Mouse (Mus musculus) mature B cell (primary cell): ENCODE data around the gene Swi5.
"Not testable (repeated sequence)": the region's sequence is repeated elsewhere in the genome, so short reads cannot be mapped to it uniquely, and the experiment has no call there.

Source experiments
- in situ Hi-C: fragments of 300-500 bp; cut with MboI; formaldehyde crosslinking; loops from 2 replicates; pipeline ENCODE4 v1.14.3; 2019

Gene Swi5

DNA sequence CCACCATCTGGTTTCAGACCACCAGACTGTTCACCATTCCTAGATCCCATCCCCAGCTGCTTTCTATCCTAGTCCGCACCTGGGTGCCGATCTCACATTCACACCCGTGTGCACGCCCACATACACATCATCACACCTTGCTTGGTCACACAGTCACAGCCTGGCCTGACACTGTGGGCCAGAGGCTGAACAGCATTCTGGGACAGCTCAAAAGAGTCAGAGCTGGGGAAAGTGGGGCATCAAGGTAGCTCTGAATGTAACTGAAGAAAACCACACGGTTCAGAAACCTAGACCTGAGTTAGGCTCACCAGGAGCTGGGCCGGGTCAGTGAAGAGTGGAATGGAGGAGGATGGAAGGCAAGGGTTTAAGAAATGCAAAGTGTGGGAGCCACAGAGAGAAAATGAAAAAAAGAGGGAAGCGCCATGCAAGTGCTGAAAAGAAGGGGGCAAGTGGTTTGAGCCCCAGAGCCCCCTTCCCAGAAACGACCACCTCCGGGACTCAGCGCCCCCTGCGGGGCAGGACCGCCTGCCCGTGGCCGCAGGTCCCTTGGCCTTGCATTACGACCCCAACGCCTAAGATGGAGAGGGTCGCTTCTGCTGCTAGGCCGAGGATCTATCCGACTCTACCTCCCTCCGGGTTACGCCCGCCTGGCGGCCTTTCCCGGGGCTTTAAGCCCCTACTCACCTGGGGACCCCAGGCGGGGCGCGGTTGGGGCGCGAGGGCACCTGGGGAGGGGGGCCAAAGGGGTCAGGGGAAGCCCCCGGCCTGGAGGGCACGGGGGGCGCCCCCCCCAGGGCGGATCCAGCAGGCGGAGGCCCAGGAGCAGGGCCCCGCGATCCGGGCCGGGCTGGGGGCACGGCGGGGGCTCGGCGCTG is 23.8 kb upstream of the Swi5 start:
- in situ Hi-C loops = no loop called here

- in situ Hi-C loops = no loop called here
Observed at GRCm38 (mm10) chr2:32310096-32310845, 22.4 kb upstream of the Swi5 start.

GRCm38 (mm10) chr2:32308870-32309568 is 21.1 kb upstream of the Swi5 start:
- in situ Hi-C loops = no loop called here

- in situ Hi-C loops = no loop called here
Observed at GRCm38 (mm10) chr2:32307941-32308760, 20.3 kb upstream of the Swi5 start.

GRCm38 (mm10) chr2:32307247-32307798 is 19.4 kb upstream of the Swi5 start:
- in situ Hi-C loops = no loop called here

DNA sequence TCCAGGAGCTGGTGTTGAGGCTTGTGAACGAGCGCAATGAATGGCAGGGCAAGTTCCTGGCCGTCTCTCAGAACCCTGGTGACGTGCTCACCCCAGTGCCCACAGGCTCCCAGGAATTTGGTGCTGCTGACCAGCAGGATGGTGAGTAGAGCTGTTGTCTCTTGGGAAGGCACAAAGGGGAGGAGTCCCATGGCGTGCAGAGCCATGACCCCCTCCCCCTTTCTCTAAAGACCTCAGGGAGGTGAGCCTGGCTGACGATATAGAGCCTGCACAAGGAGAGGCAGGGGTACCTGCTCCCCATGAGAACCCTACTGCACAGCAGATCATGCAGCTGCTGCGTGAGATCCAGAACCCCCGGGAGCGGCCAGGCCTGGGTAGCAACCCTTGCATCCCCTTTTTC is 18.3 kb upstream of the Swi5 start:
- in situ Hi-C loops = no loop called here

GRCm38 (mm10) chr2:32305668-32306067 is 17.8 kb upstream of the Swi5 start:
- in situ Hi-C loops = no loop called here

DNA sequence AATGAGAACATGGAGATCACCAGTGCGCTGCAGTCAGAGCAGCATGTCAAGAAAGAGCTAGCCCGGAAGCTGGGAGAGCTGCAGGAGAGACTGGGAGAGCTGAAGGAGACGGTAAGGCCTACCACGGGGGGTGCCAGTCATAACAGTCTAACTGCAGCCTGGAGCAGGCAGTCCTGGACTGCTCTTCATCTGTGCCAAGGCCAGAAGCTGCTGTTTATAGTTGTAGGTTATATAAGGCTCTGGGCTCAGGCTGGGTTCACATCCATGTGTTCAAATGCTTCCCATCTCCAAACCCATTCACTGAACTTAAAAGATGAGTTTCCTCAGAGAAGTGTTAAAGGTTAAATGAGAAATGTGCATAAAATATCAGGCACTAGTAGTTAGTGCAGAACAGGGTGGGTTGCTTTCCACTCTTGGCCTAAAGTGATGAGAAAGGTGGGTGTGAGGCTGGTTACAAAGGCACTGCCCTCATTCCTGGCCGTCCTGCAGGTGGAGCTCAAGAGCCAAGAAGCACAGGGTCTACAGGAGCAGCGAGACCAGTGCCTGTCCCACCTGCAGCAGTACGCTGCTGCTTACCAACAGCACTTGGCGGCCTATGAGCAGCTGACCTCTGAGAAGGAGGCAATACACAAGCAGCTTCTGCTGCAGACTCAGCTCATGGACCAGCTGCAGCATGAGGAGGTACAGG is 16.4 kb upstream of the Swi5 start:
- in situ Hi-C loops = no loop called here

- in situ Hi-C loops = no loop called here
Observed at GRCm38 (mm10) chr2:32302952-32303351, 15.1 kb upstream of the Swi5 start.

GRCm38 (mm10) chr2:32299469-32299868 is 11.6 kb upstream of the Swi5 start:
- in situ Hi-C loops = no loop called here

DNA sequence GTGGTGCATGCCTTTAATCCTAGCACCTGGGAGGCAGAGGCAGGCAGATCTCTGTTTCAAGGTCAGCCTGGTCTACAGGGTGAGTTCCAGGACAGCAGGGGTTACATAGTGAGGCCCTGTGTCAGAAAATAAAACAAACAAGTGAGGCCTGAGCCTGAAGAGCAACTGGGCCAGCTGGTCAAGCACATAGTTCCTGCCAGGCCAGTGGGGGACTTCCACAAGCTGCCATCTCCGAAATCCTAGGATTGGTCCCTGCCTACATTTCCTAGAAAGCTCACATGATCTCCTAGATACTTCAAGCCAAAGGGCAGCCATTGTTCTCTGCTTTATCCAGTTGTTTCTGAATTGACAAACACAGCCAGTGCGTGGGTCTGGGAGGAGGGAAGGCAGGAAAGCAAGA is 8.0 kb upstream of the Swi5 start:
- in situ Hi-C loops = not testable (repeated sequence)

- in situ Hi-C loops = no loop called here
Observed at GRCm38 (mm10) chr2:32295285-32295684, 7.4 kb upstream of the Swi5 start.

DNA sequence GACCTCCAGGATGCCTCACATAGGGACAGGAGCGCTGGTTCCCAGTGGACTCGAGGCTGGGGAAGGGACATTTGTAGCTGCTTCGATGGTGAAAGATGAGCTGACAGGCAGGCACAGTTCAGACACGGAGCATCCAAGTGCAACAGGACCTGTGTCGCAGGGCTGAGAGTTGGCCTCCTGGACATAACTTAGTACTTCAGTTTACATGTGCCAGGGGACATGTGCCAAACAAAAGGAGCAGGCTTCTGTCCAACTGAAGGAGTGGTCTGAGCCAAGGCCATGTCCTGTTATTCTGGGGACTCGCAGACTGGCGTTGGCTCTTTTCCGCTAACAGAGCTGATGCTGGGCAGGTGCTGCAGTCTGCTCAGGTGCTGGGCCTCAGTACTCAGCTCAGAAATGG is 6.5 kb upstream of the Swi5 start:
- in situ Hi-C loops = no loop called here

DNA sequence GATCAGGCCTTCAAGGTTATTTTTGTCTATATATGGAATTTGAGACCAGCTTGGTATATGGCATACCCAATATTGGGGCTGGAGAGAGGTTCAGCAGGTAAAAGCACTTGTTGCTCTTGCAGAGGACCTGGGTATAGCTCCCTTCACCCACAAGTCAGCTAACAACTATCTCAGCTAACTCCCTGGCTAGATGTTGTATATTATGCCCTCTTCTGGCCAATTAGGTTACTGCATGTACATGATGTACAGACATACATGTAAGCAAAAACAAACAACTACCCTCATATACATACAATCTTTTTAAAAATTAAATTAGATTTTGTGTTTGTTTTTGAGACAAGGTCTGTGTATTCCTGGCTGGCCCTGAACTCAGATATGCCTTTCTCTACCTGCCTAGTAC is 1.7 kb upstream of the Swi5 start:
- in situ Hi-C loops = no loop called here

- in situ Hi-C loops = no loop called here
Observed at GRCm38 (mm10) chr2:32288371-32288931, 576 bp upstream of the Swi5 start.

DNA sequence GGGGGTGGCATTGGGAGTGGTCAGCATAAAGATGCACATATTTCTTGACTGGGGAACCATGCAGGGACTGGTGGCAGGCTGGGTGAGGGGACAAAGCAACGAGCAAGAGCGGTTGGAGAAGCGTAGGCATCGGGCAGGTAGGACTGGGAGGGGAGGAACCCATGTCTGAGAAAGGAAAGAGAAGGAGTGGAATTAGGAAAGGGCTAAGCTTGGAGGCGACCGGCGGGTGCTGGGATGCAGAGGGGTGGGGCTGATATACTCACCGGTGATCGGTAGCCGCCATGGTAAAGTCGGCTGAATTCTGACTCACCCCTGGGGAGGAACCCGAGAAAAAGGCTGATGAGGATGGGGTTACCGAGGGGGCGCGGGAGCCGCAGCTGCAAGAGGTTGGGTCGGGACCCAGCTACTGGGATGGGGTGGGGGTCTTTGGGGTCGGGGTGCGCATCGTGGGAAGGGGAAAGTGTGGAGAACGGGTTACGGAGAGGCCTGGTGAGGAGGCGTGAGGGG is 488 bp downstream of the Swi5 start, which contains the start of gene Golga2:
Golga2 (plus strand) TSS at position 51 of the 507 bp plus-strand sequence.
- in situ Hi-C loops = no loop called here

- in situ Hi-C loops = no loop called here
Observed at GRCm38 (mm10) chr2:32283986-32284385, 3.9 kb downstream of the Swi5 start.

DNA sequence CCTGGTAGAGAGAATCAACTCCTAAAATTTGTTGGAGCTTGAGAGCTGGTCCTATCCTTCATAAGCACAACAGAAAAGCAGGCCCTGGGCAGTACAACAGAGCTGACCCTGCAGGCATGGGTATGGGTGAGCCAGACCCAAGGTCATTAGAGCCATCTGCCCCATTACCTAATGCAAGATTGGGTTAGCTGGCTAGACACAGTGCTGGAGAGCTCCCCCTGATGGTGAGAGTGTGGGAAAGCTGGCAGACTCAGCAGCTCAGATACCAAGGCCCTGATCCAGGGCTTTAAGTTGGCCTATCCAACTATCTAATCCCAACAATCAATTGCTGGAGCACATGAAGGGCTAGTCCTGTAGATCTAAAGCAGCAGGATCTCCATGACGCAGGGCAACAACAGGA is 5.1 kb downstream of the Swi5 start:
- in situ Hi-C loops = no loop called here

DNA sequence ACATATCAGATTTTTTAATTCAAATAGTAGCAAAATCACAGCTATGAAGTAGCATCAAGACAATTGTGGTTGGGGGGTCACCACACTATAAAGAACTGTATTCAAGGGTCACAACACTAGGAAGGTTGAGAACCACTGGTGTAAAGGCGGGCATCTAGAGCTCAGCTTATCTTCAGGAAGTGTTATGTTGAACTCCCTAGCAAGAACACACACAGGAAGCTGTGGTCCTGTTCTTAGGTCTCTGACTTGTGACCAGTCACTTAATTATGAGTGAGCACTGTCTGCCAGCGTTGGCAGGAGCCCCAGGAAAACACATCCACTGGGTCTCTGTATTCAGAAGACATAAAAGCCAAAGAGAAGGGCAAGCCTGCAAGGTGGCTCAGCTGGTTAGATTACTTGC is 5.6 kb downstream of the Swi5 start:
- in situ Hi-C loops = no loop called here

- in situ Hi-C loops = no loop called here
Observed at GRCm38 (mm10) chr2:32275823-32276222, 12.1 kb downstream of the Swi5 start.
